Mouse (Mus musculus) ES-E14 (cell line): ENCODE measurements around the gene Phb.

ENCODE experiments used
- MAFK ChIP-seq: IDR thresholded peaks from 2 replicates; pipeline ENCODE4 v1.6.1; 2014; ENCODE audit warnings: mild to moderate bottlenecking, low read depth, low read length, inconsistent platforms; ENCODE audit not compliant: insufficient read depth
- ZNF384 ChIP-seq: IDR thresholded peaks from 2 replicates; pipeline ENCODE4 v1.6.1; 2012; ENCODE audit warnings: low read depth, low read length, inconsistent platforms

- TF ChIP-seq MAFK: no peak
- no peak for TF ChIP-seq ZNF384
Observed at GRCm38 (mm10) chr11:95713811-95714241, 47.1 kb downstream of the Phb start.
